Mouse (Mus musculus): Measurements from ENCODE around the gene Ube2q1.
"Not testable (repeated sequence)": the region's sequence is repeated elsewhere in the genome, so short reads cannot be mapped to it uniquely, and the experiment has no call there.

The Ube2q1 gene

DNA sequence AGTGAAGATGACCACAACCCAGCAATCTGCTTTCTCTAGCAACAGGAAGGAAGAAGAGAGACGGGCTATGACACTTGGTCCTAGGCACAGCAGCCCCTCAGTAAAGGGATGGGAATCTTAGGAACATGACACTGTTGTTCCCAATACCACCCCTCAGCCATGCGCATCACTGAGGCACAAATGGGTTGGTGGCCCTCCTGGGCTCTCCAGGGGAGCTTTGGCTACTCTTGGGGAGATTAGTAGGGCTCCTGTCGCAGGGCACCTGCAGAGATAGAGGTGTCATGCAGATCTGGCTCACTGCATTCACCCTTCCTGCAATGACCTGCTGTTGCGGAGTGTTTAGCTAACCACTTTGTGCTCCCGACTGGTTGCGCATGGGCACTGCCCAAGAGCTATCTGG is 12.9 kb downstream of the Ube2q1 start:
- ATAC-seq (ENCODE audit: low TSS enrichment), result no peak

DNA sequence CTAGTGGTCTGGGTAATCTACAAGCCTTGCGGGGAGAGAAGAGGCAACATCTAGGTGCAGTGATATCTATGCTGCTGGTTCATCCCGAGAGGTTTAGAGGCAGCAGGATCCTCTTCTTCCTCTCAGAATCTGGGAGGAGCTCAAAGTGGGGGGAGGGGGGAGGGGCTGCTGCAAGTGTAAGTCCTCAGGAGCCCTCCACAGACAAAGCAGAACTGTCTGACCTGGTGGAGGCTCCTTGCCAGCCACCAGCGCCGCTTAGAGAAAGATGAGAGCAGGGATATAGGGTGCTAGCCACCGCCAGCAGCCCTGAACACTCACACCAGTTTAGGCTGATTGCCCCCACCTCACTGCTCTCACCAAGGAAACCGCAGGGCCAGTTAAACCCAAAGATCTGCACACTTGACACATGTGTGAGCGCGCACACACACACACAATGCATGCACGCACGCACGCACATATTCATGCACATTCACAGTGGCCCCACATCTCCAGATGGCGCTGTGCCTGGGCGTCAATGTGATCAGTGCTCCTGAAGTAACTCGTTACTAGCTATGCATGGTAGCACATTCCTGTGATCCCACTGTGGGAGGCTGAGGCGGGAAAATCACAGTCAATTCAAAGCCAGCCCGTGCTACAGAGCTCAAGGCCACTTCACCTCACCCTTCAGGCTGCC is 15.4 kb downstream of the Ube2q1 start:
- no peak for ATAC-seq (ENCODE audit: low TSS enrichment)

DNA sequence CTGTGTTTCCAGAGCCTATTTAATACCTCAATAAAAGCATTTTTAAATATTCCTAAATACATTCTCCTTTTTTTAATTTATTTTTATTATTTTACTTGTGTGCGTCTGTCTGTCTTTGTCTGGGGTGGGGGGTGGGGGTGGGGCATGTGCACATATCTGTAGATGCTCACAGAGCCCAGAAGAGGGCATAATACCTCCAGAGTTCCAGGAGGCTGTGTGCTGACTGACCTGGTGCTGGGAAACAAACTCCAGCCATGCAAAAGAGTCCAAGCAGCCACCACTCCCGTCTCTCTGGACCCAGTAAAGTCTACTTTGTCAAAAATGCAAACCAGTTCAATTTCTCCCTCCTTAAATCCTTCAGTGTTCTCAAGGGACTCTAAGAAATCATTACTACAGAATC is 21.2 kb downstream of the Ube2q1 start:
- no peak for ATAC-seq (ENCODE audit: low TSS enrichment)

DNA sequence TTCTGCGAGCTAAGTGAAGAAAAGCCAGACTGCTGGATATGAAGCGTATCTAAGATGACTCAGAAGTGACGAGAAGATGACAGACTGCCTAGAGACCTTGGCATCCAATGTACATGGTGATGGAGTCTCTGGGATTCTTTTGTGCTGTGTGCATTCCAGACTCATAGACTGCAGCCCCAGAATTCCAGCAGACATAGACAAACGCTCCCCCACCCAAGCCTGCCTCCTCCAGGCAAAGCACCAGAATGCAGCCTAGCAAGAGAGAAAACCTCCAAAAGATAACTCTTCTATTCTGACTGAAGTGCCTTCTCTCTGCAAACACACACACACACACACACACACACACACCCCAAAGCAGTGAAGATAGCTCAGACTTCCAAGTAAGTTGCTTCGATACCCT is 22.3 kb downstream of the Ube2q1 start:
- no peak; the same call in 1 of the 2 replicates for ATAC-seq (ENCODE audit: low TSS enrichment)

DNA sequence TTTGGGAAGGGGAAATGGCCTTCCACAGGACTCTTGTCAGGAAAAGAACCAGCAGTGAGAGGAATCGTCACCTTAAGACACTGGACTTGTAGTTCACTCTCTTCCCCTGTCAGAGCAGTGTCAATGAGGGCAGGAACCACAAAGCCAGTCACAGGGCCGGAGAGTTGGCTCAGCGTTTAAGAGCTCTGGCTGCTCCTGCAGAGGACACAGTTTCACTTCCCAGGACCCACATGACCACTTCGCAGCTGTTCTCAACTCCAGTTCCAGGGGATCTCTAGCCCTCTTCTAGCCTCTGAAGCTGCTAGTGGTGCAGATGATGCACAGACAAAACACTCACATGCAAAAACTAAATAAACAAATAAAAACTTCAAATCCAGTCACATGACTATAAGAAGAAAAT is 22.9 kb downstream of the Ube2q1 start:
- no peak for ATAC-seq (ENCODE audit: low TSS enrichment)

DNA sequence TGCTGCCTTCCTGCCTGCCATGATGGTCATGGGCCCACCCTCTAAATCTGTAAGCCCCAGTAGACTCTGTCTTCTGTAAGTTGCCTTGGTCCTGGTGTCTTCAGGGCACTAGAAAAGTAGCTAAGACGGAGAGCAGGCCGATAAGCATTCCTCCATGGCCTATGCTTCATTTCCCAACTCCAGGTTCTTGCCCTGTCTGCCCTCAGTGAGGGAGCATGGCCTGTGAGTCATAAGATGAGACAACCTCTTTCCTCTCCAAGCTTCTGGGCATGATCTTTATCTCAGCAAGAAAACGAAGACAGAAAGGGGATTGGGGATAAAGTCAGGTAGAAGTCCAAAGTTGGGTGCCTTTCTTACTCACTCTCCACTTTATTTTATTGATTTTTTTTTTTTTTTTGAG is 25.1 kb downstream of the Ube2q1 start:
- no peak for ATAC-seq (ENCODE audit: low TSS enrichment)

DNA sequence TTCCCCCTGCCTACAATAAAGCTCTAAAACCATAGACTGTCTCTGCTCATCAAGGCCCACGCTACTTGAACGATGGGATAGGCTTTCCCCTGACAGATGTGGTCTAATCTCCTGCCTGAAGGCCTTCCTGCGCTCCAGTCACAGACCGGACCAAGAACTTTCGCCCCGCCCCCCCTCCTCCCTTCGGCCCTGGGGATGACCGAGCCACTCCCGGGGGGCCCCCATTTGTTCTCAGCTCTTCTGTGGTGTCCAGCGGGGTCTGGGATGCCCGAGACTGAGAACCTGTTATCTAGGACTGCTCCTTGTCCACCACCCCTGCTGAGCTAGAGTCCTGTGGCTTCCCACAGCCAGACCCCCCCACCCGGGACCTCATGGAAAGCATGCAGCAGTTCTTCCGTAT is 26.1 kb downstream of the Ube2q1 start:
- ATAC-seq (ENCODE audit: low TSS enrichment), result no peak

DNA sequence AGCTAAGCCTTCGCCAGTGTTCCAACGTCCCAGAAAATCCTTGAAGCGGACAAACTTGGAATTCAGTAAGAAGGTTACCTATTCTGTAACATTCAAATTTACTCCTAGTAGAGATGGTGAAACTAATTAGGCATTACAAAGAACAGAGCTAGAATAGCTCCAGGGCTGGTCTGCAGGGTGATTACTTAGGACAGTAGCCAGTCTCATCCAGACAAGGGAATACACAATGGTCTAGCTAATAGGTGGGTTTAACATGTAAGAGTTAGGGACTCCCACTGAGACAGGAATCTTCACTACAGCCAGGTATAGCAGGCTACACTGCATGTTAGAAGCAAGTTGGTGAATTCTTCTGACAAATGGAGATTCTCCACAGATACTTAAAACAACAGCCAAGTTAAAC is 26.7 kb downstream of the Ube2q1 start:
- not testable (repeated sequence) for ATAC-seq (ENCODE audit: low TSS enrichment)

DNA sequence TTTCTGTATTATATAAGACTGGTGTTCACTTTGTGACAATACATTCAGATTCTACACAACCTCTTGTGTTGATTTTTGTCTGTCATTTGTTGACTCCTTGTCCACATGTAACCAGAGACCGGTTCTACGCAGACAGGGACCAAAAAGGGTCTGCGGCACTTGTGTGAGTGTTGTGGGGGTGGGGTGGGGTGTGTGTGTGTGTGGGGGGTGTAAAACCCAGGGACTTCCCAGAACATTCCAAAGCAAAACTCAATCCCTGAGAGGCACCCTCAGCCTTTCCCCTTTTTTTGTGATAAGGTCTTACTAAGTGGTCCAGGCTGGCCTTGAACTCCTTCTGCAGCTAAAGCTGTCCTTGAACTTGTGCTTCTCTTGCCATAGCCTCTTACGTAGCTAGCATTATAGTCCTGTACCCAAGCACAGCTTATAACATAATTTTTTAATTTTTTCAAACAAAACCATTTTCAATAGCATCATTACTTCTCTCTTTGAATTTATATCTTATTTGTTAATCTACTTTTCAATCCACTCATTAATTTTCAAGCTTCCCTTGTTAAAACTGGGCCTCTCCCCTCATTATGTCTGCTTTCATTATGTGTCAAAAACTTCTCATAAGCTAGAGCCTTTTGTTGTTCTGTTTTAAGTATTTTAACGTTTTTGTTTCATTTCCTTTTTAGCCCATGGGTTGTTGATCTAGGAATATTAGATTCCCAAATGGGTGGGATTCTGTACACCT is 27.5 kb downstream of the Ube2q1 start:
- no peak for ATAC-seq (ENCODE audit: low TSS enrichment)

DNA sequence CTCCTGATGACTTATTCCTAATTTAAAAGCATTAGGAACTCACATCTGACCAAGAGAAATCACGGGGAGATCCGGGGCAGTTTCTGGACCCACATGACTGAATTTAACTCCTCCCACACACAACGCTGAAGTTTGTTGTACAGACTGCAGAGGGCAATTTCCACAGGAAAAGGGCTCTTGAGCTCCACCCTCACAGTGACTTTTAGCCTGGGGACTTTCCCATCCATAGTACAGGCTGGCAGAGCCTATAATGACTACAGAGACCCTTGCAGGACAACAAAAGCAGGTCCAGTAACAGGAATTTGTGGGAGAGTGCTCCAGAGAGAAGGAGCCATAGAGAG is 28.1 kb downstream of the Ube2q1 start:
- no peak for ATAC-seq (ENCODE audit: low TSS enrichment)

DNA sequence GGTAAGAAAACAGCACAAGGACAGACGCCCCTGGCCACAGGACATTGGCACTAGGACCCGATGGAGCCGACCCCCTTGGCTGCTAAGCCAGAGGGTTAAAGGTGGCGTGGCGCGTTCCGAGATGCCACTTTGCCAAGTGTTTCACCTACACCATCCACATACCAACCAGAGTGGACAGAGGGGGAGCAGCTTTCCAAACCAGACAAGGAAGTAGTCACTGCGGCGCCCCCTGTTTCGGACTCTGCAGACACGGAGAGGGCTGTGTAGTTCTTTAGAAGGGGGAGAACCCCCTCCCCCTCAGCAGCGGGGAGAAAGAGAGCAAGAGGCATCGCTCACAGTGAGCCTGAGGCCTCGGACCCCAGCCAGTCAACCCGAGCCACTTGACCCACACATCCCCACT is 29.5 kb downstream of the Ube2q1 start:
- ATAC-seq (ENCODE audit: low TSS enrichment), result no peak

DNA sequence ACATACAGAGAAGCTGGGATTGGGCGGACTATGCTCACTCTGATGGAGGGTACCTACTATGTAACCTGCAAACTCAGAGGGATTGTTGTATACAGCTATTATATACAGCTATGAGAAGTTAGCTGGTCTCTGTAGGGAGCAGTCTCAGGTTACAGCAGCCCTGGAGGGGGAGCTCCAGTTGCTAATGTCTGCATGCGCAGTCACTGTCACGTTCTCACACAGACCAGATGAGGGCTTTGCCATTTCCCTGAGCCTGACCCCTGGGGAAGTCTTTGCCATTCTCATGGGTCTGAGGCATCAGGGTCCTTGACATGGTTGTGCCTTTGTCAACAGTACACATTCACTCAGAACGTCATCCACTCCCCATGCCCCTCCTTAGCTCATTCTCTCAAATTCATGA is 31.8 kb downstream of the Ube2q1 start:
- no peak for ATAC-seq (ENCODE audit: low TSS enrichment)

DNA sequence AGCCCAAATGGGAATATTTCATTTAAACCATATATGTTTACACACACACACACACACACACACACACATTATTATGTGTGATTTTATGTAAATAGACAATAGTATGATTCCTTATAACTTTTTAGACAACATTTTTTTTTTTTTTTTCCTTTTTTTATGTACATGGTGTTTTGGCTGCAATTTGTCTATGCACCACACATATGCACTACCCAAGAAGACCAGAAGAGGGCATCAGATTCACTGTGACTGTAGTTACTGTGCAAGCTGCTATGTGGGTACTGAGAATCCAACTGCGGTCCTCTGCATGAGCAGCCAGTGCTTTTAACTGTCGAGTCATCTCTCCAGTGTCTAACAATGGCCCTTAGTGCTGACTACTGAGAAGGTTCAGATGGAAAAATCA is 33.3 kb downstream of the Ube2q1 start:
- no peak for ATAC-seq (ENCODE audit: low TSS enrichment)

DNA sequence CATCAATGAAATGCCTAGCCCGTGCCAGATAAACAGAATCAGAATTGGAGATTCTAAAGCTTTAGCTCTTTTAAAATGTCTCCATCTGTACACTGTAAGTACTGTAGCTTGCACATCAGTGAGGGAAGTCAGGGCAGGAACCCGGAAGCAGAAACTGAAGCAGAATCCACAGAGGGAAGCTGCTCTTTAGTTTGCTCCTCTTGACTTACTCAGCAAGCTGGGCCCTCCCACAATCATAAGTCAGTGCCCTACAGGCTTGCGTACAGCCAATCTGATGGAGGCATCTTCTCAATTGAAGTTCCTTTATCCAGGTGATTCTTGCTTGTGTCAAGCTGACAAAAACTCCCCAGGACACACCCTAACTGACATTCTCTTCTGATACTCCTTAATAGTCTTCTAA is 33.8 kb downstream of the Ube2q1 start:
- no peak for ATAC-seq (ENCODE audit: low TSS enrichment)

DNA sequence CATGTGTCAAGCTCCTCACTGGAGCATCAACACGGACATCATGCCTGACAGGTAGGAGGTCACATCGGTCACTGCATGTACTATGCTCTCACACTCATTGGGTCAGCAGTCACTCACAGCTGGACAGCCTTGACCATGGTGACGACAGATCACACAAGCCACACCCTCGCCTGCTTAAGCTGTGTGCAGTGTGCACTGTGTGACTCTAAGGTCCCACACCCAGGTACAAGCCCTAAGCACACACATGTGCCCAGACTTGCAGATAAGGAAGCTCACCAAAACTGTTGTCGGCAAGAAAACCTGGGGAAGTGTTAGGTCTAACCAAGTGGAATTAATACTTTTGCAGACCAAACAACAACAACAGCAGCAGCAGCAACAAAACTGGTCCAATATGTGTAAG is 34.5 kb downstream of the Ube2q1 start:
- ATAC-seq (ENCODE audit: low TSS enrichment), result no peak

DNA sequence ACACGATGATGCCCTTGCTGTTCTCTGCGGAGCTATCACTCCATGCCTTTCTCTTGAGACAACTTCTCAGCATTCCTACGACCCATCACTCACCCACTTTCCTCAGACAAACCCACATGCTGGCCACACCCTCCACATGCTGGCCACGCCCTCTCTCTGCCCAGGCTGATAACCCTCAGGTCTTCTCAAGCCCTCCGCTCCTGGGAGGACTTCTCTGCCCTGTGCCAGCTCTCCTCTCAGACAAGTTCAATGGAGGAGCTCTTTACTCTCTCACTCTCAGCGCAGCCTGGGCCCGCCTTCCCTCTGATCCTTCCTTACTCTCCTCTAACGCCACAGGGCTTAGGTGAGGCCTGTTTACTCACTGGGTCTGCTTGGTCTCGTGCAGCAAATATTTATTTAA is 35.2 kb downstream of the Ube2q1 start:
- no peak for ATAC-seq (ENCODE audit: low TSS enrichment)

DNA sequence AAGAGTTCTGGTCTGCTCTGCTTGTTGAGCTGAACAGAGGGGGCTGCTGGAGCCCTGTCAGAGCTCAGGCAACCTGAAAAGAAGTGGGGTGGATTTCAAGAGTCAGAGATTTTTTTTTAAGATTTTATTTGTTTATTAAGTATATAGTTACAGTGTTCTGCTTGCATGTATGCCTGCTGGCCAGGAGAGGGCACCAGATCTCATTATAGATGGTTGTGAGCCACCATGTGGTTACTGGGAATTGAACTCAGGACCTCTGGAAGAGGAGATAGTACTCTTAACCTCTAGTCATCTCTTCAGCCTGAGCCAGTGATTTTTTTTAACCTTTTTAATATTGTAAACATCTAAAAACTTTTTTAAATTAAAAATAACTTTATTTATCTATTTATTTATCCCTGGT is 37.4 kb downstream of the Ube2q1 start:
- no peak for ATAC-seq (ENCODE audit: low TSS enrichment)

DNA sequence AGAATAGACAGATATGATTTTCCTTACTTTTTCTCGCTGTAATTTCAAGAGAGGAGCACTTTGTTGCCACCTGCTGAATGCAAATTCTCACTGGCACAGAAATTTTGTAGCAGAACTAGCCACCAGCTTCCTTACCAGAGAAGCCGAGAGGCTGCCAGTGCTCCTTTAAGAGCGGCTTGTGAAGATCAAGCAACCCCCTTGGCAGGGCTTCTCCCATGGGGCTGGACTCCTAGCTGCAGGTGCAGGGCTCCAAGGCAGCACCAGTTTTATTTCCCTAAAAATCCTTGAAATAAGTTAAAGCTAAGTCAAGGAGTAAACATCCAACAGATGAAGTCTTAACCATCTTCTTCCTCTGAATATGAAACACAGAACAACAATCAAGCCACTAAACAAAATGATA is 38.8 kb downstream of the Ube2q1 start:
- no peak for ATAC-seq (ENCODE audit: low TSS enrichment)

DNA sequence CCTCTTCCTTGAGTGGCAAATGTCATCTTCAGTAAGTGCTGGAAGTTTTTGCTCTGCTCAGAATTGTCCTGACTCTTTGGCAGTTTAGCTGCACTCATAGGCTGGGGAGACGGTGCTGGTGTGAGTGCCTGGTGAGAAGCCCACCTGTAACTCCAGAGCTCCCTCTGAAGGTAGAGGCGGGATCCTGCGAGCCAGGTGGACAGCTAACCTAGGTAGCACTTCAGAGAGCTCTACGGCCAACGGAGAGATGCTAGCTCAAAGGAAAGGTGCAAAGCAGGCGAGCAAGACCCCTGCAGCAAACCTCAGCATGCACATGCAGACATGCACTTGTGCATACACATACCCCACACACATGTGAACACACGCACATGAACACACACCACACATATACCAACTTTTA is 40.6 kb downstream of the Ube2q1 start:
- no peak for ATAC-seq (ENCODE audit: low TSS enrichment)

DNA sequence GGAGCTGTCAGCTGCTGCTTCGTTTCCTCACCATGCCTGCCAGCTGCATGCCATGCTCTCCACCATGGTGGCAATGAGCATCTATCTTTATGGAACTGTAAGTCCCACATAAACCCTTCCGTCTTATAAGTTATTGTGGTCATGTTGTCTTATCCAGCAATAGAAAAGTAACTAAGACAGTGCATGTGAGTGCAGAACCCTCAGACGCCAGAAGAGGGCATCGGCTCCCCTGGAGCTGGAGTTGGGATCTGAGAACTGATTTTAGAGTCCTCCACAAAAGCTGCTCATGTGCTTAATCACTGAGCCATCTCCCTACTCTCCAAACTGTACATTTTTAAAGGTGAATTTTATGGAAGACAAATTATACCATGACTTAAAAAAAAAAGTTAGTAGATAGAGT is 43.6 kb downstream of the Ube2q1 start:
- ATAC-seq (ENCODE audit: low TSS enrichment), result no peak

DNA sequence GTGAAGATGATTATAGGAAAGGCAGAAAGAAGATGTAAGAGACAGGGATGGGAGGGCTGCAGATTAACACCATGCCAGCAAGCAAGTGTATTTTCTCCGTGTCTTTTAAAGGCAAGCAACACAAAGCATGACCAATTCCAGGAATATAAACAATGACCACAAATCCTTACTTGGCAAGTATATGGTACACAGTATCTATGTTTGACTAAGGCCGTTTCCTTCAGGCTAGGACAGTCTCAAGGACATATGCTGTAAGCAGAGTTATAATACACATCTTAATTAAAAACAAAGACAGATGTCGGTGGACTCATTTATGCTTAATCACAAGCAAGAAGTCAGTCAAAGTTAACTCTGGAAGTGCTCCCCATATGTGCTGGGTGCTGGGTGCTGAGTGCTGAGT is 45.2 kb downstream of the Ube2q1 start:
- ATAC-seq (ENCODE audit: low TSS enrichment), result no peak

DNA sequence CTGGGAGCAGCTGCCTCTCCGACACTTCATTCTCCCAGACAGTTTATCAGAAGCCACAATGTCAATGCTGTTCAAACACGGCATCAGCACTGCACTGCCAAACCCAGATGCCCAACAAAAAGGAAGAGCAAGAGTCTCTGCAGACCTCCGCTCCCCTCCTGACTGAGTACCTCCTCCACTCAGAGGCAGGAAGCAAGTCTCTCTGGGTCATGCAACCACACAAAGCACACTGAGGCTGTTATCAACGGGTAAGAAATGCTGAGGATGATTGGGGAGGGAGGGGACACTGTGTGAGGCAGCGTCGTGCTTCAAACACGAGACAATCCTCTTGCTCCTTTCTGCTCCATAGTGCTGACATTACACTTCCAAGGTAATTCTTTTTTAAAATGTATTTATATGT is 46.5 kb downstream of the Ube2q1 start:
- no peak for ATAC-seq (ENCODE audit: low TSS enrichment)

DNA sequence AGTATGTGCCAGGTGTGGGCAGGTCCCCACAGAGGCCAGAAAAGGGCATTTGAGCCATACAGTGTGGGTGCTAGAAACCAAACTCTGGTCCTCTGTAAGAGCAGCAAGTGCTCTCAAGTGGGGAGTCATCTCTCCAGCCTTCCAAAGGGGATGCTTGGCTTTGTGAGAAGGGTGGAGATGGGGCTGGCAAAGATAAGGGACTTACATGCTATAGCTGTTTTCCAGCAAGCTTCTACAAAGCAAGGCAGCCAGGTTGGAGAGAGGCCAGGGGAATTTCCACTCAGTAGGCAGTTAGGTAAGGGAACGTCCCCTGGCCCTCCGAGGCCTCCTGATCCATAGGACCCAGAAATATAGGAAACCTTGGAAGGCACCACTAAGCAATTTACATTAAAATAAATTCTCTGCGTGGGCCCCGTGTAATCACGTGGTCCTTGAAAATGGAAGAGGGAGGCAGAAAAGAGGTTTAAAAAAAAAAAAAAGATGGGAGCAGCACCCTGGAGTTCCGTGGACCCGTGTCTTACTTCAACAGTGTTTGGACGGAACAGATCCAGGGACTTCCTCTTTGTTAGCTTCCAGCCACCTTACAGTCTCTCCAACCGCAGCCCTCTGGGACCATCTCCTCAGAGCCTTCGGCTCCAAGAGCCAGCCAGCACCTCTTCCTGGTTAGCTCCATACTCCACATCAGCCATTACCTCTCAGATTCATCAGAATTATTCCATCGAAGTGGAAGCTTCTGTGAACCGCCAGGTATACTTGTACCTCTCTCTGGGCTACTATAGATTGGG is 47.1 kb downstream of the Ube2q1 start:
- no peak for ATAC-seq (ENCODE audit: low TSS enrichment)
